Mouse (Mus musculus) bone marrow macrophage, adult 2 months (primary cell): Measurements from ENCODE around the gene Cep97. TPM values are rescaled to one million over a fixed set of nuclear protein-coding genes. Genes with fewer than 3 reads are reported as not detected.

ENCODE experiments used
- H3K27ac ChIP-seq: 2 replicates; pipeline ENCODE4 v1.5.1; 2012; ENCODE audit warnings: low read depth, low read length; ENCODE audit not compliant: insufficient read depth
- H3K4me1 ChIP-seq: 2 replicates; pipeline ENCODE4 v1.6.1; 2012; ENCODE audit warnings: low read length; ENCODE audit not compliant: control insufficient read depth, insufficient read depth
- H3K4me3 ChIP-seq: 2 replicates; pipeline ENCODE4 v1.5.1; 2012; ENCODE audit warnings: mild to moderate bottlenecking, low read length, moderate library complexity; ENCODE audit not compliant: insufficient read depth
- CTCF ChIP-seq: IDR thresholded peaks from 2 replicates; pipeline ENCODE4 v1.5.1; 2012; ENCODE audit warnings: low read depth, mild to moderate bottlenecking, low read length, moderate library complexity
- POLR2A ChIP-seq: IDR thresholded peaks from 2 replicates; pipeline ENCODE4 v1.6.1; 2012; ENCODE audit warnings: mild to moderate bottlenecking, low read depth, low read length, borderline replicate concordance
- polyA plus RNA-seq: library from polyadenylated mRNA; stranded (reverse); fragments of >200 nt; gene quantifications from 2 replicates; pipeline ENCODE4 v1.2.4, GENCODE M21; 2012; ENCODE audit not compliant: missing spikeins, insufficient read depth, insufficient read length

Gene Cep97
- polyA plus RNA-seq, 1 experiment: 4.8 TPM

GRCm38 (mm10) chr16:55905370-55905769, 29.3 kb downstream of the Cep97 start:
- Histone ChIP-seq H3K4me3 (no peak overlapping the region), H3K27ac (no peak overlapping the region), H3K4me1 (peaks cover 5% of the 10 kb centered on the region)
- TF ChIP-seq POLR2A (no peak), CTCF (no peak)

GRCm38 (mm10) chr16:55901839-55902756, 32.6 kb downstream of the Cep97 start:
- no peak overlapping the region for H3K27ac ChIP-seq
- TF ChIP-seq CTCF (no peak), POLR2A (no peak)
- H3K4me3 ChIP-seq: no peak overlapping the region
- peaks cover 19% of the 10 kb centered on the region for H3K4me1 ChIP-seq

GRCm38 (mm10) chr16:55898385-55899002, 36.2 kb downstream of the Cep97 start:
- peaks cover 30% of the 10 kb centered on the region for H3K4me1 ChIP-seq
- TF ChIP-seq POLR2A: no peak
- no peak for TF ChIP-seq CTCF
- H3K4me3 ChIP-seq: no peak overlapping the region
- 0 out of 2 replicates have a peak overlapping the region, but pooled peaks have one; percentile 7 for H3K27ac ChIP-seq

- H3K27ac ChIP-seq: no peak overlapping the region
- H3K4me1 ChIP-seq: peaks cover 34% of the 10 kb centered on the region
- TF ChIP-seq POLR2A: no peak
- no peak for TF ChIP-seq CTCF
Observed at GRCm38 (mm10) chr16:55895651-55896095, 39.0 kb downstream of the Cep97 start.

GRCm38 (mm10) chr16:55894893-55895650, 39.6 kb downstream of the Cep97 start, which contains the start of gene Nxpe3:
Nxpe3 (minus strand) TSS chr16:55895285.
- H3K4me1 ChIP-seq: peaks cover 34% of the 10 kb centered on the region
- H3K27ac ChIP-seq: peak within 1 kb of the TSS; percentile 35; the same call in 1 of the 2 replicates
- TF ChIP-seq CTCF (no peak), POLR2A (no peak)

More at GRCm38 (mm10) chr16:55895651-55896095, 39.0 kb downstream of the Cep97 start:
- peak overlapping the region; percentile 92 for H3K4me3 ChIP-seq

GRCm38 (mm10) chr16:55894536-55894892, 40.1 kb downstream of the Cep97 start:
- TF ChIP-seq POLR2A (no peak), CTCF (no peak)
- H3K4me1 ChIP-seq: peaks cover 34% of the 10 kb centered on the region
- peak overlapping the region; percentile 92 for H3K4me3 ChIP-seq
- no peak overlapping the region for H3K27ac ChIP-seq

More at GRCm38 (mm10) chr16:55894893-55895650, 39.6 kb downstream of the Cep97 start, which contains the start of gene Nxpe3:
- H3K4me3 ChIP-seq: peak within 1 kb of the TSS; percentile 92

GRCm38 (mm10) chr16:55893410-55894107, 41.1 kb downstream of the Cep97 start:
- Histone ChIP-seq H3K4me3 (no peak overlapping the region; the same call in 1 of the 2 replicates), H3K4me1 (peaks cover 29% of the 10 kb centered on the region), H3K27ac (no peak overlapping the region)
- TF ChIP-seq CTCF: no peak
- no peak for TF ChIP-seq POLR2A

- TF ChIP-seq POLR2A (no peak), CTCF (no peak)
- Histone ChIP-seq H3K4me3 (peak overlapping the region; percentile 30; the same call in 1 of the 2 replicates), H3K4me1 (peaks cover 22% of the 10 kb centered on the region), H3K27ac (peak overlapping the region; percentile 61)
Observed at GRCm38 (mm10) chr16:55892484-55892883, 42.2 kb downstream of the Cep97 start.

GRCm38 (mm10) chr16:55891346-55891745, 43.3 kb downstream of the Cep97 start:
- TF ChIP-seq POLR2A (no peak), CTCF (no peak)
- H3K27ac ChIP-seq: no peak overlapping the region
- peaks cover 17% of the 10 kb centered on the region for H3K4me1 ChIP-seq
- H3K4me3 ChIP-seq: no peak overlapping the region
